Mouse (Mus musculus): ENCODE measurements around the gene Sh3gl2.
A peak's percentile ranks its signal among the peaks of the same experiment; 100 is the strongest.

The Sh3gl2 gene

DNA sequence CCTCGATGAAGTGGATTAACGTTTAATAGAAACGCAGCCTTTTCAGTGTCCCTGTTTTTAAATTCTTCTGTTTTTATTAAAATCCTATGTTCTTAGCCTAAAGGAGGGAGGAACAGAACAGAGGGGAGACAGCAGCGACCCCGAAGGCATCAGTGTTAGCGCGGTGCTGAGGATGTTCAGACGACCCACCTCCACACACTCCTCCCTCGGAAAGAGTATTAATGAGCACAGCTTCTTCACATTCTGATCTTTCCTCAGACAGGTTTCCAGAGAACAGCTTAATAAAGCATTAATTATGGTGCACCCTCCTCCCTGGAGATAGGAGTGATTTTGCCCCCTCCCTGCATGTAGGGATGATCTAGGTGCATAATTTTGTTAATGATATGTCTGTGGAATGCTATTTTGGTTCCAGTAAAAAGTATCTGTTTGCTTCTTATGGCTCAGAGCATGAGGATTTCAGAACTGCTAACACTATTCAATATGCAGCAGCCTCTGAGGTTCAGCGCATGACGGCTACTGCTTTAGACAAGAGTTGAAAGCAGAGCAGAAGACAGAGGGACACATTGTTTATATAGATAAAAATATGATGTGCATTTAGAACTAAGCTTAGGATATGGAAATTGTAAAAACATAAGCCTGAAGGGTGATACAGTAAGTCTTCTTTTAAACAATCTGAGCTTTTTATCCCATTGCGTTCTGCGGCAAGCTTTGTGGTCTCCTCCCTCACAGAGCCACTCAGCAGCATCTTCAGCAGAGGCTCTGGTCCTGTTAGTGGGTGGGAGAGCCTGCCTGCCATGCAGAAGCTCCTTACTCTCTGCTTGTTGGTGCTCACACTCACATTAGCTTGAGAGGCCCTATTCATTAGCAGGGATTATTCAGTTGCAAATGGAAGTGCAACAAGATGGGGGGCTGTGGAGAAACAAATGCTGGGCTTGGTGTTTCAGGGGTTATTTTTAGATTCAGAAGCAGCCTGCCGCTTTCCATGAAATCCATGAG, 27.8 kb downstream of the Sh3gl2 start:
- no peak for DNase-seq

DNA sequence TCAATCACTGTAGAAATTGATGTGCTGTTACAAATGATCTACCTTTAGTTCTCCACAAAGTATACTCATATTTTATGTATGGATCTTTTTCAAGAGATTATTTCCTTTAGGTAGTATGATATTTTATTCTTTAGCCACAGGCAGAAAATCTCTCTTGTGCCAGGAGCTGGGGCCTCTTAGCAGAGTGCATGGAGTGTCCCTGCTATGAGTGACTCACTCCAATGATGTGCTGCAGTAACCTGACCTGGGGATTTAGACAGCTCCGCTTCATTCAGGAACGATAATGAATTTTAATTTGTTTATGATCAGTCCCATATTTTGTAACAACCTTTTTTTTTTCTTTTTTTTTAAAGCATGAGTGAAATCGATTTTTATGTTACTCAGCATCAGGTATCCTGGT, 36.7 kb downstream of the Sh3gl2 start:
- no peak for DNase-seq

DNA sequence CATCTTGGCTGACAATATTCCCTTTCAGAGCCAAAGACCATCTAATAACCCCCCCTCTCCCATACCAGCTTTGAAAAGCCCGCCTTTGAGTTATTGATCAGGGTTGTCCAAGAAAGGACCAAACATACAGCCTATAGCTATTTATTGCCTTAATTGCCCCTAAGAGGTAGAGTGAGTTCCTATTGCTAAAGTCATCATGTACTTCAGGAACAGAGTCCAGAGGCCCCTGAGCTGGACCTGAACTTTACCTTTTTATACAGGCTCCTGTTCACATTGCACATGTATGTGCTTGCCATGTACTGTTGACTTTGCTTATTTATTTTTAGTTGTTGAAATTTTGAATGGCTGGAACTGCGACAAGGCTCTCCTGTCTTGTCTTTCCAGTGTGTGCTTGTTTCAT, 37.6 kb downstream of the Sh3gl2 start:
- no peak for DNase-seq

DNA sequence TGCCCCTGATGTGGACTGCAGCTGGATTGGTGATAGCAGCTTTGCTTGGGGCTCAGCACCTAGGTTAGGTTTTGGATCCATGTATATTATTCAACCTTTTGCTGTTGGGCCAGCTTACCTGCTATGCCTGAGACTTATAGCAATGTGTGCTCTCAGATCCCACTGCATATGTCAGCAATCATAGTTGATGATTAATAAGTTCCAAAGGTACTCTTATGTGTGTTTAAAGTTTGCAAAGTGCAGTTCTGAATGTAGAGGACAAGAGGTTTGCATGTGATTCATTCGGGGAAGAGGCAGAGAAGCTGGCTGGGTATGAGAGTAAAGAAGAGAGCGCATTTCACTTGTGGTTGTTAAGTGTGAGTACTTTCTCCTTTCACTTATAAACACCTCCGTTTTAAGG, 43.7 kb downstream of the Sh3gl2 start:
- DNase-seq, result no peak

DNA sequence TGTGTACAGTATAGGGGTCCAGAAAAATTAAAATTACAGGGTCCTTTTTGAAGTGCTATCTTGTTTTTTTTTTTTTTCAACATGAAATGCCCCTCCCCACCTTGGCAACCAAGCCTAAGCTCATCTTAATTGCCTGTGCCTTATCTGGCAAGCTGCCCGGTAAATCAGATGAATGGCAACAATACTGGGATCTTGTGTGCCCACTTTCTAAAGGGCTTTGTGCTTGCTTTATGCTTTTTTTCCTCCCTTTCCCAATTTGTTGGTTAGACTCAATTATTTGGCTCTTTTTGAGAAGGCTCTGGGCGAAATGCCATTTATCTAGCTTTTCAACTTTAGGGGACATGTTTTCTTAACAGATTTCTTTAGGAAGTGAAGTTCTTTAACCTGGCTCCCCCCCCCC, 45.3 kb downstream of the Sh3gl2 start:
- DNase-seq, result no peak

DNA sequence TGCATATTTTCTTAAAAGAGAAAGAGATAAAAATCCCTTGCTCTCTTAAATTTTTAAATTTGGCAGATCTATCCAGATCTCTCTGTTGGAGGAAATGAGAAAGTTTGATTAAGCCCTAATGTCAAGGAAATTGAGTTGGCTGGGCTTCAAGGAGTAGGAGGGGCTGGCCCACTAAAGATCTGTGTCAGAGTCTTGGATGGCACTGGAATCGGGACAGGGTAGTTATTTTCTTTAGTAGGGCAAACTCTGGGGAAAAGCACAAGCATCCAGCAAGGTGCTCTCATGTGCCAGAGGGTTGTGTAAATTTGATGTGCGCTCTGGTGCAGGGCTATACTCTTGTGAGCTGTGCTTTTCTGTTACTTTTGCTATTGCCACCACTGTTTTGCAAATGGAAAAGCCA, 45.9 kb downstream of the Sh3gl2 start:
- DNase-seq, result no peak

DNA sequence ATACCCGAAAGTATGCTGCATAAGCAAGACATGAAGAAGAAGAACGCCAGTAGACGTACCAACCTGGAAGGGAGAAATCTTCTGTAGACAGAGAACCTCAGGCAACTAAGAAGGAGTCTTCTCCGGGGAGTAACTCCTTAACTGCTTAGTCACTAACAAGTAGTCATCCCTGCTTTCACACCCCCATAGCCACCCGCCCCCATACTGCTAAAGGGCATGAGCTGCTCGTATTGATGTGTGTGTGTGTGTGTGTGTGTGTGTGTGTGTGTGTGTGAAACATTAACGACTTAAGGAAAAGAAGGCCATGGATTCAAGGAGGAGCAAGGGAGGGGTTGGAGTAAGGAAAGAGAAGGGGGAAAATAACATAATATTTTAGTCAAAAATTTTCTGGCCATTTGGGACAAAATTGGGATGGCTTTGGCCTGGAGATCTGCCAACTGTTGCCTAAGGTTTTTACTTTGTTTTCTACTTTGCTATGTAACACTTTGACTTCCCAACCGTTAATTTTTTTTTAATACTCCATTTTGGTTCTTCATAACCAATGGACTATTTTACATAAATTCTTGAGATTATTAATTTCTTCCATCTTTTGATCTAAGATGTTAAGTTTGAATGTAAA, 51.0 kb downstream of the Sh3gl2 start:
- no peak for DNase-seq

DNA sequence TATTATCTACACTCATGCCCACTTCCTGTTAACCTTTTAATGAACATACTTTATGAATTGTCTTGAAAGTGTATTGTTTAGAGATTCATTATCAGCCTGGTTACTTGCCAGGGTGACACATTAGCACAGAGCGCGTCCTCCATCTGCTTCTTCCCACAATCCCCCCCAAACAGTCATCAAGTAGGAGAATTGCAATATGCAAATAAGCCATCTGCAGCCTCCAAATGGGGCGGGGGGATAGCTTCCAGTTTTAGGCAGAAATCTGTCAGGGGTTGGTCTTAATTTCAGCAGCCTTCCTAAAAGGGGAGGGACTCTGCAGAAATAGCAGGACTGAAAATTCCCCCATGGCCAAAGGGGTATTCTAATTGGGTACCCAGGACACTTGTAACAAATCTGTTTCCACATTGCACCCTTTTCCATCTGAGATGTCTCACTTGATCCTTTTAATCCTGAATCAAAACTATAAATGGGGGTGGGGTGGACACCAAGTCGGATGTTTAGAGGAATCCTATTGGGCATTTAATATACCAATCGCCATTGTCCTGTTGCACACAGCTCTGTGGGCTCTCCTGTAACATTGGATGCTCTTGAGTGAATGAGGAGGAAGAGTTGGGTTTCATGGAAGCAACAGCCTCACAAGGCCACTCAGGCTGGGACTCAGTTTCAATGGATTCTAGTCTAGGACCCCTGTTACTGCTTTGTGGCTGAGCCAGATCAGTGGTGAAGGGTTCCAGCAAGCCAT, 51.7 kb downstream of the Sh3gl2 start:
- no peak for DNase-seq

DNA sequence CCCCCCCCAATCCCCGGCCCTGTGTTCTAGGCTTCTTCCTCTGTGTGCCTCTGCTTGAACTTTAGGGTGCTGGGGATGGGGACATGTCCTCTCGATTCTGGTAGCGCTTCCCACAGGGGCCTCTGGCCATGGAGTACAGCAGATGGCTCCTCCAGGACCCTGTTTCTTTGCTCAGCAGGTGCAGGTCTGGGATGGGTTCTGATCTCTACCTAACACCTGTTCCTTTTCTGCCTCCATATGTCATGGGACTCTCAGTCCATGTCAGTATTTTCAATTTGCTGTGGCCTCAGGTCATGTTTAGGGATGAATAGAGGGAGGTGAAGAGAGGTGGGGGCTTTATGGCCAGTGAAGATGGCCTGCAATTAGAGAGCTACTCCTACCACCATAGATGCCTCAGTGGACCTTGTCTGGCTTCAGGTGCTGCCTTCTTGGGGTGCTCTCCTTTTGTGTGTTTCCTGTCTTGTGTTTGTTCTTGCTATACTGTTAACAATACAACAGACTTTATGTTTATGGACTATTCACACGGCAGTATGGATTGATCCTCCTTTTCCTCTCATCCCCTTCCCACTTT, 52.9 kb downstream of the Sh3gl2 start:
- DNase-seq, result no peak

DNA sequence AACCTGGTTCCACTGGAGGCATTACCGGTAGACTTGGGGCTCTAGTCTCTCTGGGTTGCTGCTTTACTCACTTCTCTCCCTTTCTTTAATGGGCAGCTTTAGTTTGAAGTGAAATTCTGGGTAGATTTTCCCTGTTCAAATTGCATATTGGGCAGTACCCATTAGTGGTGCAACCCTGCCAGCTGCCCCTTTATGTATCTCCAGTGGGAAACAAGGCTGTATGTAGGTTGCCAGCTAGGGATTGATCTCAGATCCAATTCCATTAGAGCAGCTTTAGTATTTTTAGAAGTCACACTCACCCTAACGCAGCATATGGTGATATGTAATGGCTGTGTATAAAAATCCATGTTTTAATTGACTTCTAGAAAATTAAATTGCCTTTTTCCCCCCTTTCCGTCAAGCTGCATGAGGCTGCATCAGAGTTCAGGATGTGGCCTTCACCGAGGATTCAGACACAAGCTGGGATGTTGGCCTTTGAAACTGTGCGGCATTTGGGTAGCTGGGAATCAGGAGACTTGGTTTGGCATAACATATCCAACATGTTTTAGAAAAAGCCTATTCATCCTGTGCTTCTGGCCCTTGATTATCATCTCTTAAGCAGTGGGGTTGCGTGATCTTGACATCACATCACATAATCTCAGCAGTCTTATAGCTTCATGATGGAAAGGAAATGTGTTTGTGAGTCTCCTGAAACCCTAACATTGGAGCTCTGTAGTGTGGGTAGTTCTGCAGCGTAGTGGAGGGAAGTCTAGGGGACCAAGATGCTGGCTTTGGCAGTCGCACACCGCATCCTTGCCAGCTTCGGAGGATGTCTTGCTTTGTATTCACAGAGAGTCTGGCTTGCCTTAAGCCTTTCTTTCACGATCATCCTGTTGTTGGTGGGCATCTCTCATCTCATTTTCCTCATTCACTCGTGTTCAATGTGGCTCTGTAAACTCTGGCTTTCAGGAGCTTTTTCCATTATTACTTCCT, 56.0 kb downstream of the Sh3gl2 start:
- no peak for DNase-seq

DNA sequence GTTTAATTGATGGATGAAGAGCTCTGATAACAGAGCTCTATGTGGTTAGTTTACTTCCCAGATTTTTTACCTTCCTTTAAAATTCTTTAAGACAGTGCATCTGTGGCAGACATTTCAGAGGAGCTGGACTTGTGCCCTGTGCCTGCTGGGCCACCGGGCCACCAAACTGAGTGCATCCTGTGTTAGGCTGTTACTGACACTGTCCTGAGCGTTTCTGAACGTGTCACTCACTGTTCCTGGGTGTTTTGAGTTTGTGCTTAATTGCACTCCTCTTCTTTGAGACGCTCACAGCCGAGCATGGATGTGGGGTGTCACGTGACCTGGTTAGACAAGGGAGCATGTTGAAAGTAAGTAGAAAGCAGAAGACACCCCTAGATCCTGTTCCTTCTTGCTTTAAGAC, 57.2 kb downstream of the Sh3gl2 start:
- DNase-seq, result no peak

DNA sequence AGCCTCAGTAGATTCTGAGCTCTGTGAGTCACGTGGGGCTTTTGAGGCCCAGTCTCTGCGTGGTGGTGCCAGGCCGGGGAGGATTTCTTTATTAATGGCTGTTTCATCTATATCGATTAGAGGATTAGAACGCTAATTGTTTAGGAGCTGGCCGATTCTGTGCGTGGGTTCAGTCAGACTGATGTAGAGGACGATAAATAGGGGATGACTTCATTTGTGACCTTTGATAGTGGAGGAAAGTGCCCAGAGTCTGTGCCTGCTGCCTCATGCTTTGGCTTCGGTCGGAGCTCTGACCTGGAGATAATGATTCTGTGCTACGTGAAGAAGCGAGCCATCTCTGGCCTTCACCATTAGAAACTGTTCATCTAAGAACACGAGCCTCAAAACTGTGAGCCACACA, 57.7 kb downstream of the Sh3gl2 start:
- no peak for DNase-seq

DNA sequence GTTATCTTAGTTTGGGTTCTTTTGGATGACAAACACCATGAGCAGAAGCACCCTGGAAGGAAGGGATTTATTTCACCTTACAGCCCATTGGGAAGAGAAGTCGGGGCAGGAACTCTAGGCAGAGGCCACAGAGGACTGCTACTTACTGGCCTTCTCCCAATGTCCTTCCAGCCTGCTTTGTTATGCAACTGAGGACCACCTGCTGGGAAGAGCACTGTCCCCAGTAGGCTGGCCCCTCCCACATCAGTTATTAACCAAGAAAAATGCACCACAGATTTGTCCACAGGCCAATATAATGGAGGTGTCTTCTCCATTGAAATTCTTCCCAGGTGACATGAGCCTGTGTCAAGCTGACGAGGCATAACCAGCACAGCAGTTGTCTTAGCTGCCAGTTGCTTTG, 62.5 kb downstream of the Sh3gl2 start:
- no peak for DNase-seq

DNA sequence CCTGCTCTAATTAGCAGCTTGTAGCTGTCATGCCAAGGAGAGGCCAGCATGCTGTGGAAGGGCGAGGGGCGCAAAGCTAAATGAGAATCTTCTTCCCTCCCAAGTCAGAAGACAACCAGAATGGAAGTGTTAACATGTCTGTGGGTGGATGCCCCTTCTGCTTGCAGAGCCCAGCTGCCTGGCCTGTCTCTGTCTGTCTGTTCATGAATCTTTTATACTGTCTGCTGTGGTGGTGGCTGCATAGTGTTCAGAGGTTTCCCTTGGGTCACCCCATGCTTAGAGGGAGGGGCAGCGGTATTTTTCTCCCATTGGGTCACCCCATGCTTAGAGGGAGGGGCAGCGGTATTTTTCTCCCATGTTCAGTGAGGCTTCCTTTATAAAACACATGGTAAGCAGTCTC, 68.0 kb downstream of the Sh3gl2 start:
- DNase-seq, result no peak

DNA sequence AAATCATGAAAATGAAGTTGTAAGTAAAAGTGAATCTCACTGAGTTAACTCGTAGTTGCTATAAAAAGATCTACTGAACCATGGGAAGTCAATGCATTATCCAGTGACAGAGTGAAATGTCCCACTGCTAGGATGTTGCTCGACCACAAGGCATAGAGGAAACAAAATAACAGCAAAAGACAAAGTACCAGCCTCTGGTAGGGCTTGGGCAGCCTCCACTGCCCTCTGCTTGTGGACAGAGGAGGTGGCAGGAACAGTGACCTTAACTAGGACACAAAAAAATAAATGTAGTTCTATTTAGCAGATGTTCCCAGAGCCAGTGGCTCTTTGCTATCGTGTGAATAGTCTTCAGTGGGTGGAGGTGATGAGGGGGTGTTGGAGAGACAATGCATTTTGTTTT, 68.5 kb downstream of the Sh3gl2 start:
- no peak for DNase-seq

DNA sequence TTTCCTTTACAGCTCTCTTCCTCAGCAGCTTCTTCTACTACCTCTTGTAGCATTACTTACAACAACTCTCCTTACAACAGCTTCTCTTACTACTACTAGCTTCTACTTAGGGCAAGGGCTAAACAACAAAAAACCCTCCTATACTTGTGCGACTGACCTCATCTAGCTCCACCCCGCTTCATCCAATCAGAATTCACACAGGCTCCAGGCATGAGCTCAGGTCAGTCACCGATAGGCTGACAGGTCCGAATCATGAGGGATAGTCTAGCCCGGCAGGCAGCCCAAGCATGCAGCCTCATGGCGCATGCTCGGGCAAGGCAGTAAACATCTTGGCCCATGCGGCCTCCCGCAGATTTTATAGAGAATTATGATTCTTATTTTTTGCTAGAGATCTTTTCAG, 78.2 kb downstream of the Sh3gl2 start:
- no peak for DNase-seq

DNA sequence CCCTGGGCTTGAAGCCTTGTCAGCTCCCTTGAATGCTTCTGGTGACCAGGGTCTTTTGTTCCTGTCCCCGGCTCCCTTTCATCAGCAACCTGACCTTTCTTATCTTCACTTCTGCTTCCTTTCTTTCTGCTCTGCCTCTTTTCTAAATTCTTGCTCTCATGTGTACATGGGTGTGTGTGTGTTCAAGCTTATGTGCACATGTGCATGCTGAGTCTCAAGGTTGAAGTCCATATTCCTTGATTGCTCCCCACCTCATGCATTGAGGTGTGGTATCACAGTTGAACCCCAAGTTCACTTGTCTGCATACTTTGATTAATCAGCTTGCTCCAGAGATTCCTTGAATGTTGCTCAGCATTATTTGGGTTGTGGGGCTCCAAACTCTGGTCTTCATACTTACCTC, 85.1 kb downstream of the Sh3gl2 start:
- no peak for DNase-seq

DNA sequence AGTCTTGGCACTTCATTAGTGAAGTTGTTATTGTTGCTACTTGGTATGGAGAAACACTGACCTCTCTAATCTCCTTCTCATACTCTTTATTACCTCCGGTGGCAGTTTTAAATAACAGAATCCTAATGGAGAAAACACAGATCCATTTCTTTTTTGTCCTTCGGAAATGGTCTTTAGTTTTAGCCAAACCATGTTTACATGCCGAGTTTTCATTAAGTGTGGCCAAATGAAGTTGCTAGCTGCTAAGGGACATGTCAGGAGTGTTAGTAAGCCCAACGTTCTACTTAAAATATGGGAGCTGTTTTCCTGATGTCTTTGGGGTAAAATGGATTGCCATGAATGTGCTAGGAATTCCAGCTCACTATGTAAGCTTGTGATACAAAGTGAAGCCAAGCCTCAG, 86.4 kb downstream of the Sh3gl2 start:
- DNase-seq, result no peak

DNA sequence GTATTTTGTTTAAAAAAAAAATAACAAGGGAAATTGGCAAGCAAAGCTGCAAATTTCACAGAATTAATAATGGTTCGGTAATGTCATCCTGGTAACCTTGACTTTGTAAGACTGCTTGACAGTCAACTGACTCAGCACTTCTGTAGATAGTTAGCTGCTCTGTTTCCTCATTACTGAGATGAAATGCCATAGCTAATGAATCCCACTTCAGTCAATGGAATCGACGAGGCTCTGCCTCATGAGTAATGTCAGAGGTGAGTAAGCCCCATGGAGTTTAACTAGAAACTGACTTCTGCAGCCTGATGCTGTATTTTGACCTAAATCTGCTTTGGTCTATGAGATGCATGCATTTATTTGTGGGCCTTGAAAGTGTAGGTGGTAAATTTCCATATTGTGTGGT, 88.4 kb downstream of the Sh3gl2 start:
- no peak for DNase-seq

DNA sequence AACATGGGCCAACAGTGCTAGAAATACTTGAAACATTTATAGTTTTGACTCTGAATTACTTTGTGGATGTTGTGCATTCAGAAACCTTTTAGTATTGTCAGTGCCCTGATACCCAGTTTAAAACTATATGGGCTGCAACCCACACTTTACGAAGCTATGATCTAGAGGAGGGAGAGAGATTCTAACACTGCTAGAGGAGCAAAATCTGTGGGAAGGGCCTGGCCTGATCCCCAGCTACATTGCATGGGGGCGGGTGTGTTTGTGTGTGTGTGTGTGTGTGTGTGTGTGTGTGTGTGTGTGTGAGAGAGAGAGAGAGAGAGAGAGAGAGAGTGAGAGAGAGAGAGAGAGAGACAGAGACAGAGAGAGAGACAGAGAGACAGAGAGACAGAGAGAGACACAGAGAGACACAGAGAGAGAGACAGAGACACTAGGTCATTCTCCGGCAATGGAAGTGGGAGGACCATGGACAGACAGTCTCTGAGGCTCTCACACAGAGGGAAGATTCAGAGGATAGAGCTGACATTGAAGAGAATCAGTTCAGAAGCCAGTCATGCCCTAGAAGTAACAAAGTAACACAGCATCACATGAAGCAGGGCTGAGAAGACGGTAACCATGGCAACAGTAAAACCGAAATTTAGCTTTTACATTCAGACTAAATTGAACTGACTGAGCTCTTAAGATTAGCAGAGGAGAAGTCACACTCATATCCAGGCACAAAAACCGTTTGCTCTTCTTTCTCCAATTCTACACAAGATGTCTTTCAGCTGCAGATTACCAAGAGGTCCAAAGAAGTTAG, 95.9 kb downstream of the Sh3gl2 start:
- no peak for DNase-seq

DNA sequence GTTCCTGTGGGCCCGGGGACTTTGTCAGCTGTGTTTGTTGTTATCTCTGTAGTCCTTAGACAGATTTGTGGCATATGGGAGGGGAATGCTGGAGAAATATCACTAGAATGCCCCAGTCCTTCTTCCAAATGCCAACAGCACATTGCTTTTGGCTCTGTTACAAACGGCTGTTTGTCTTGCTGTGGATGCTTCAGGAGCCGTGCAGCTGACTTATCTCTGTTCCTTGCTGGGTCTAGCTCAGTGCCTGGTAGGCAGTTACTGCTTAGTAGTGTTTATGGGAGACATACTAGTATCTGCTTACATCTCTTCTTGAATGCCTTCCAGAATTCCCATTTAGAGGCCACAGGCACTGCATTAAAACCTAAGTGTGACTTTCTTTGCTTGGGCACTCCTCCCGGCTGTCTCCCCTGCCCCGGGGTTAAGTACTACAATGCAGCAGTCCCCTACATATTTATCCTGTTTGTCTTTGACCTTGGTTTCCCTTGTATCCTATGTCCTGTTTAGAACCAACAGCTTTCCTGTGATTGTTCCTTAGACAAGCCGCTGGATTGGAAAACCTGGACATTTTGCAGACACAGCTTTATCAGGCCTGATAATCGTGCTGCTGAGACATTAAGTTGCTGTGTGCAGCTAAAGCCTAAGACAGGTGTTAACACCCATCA, 101.1 kb downstream of the Sh3gl2 start:
- peak in 1 of 2 experiments; percentile 20 for DNase-seq

All from kidney, adult 8-10 months (tissue).